Mouse (Mus musculus): ENCODE measurements around the gene Dapl1. TPM values are rescaled to one million over a fixed set of nuclear protein-coding genes. Genes with fewer than 3 reads are reported as not detected.
A peak's percentile ranks its signal among the peaks of the same experiment; 100 is the strongest.

Dapl1 gene
- polyA plus RNA-seq, 1 experiment from 2014 or later = not detected

GRCm38 (mm10) chr2:59441681-59442080, 42.8 kb upstream of the Dapl1 start:
- ATAC-seq (no peak), DNase-seq (no peak)
- Histone ChIP-seq H3K27ac (ENCODE audit: low read depth) (no peak overlapping the region), H3K9ac (replicated peaks) (no peak overlapping the region), H3K4me3 (ENCODE audit: low read depth, low read length) (no peak overlapping the region), H3K27me3 (ENCODE audit: insufficient read depth, low read length) (no peaks in the 10 kb centered on the region), H3K36me3 (replicated peaks; ENCODE audit: insufficient read depth, low read length) (no peaks in the 10 kb centered on the region), H3K9me3 (ENCODE audit: low read length) (no peaks in the 10 kb centered on the region), H3K4me2 (ENCODE audit: low read depth, low read length) (no peak overlapping the region), H3K4me1 (ENCODE audit: insufficient read depth) (peaks cover 3% of the 10 kb centered on the region; the same call in 1 of the 2 replicates)
- TF ChIP-seq CTCF (IDR thresholded peaks at IDR 0.05; ENCODE audit: low read depth) (no peak), EP300 (IDR thresholded peaks at IDR 0.05; ENCODE audit: low read depth) (no peak)
- WGBS (ENCODE audit: insufficient replicate concordance) = 78% methylated on average over 5 of the region's 5 CpGs

- no peak overlapping the region for H3K9ac ChIP-seq (replicated peaks)
- WGBS (ENCODE audit: insufficient replicate concordance) = 70% methylated on average over 6 of the region's 6 CpGs
- ATAC-seq = no peak
- 0 out of 2 replicates have a peak, but pooled peaks cover 5% of the 10 kb centered on the region for H3K4me1 ChIP-seq (ENCODE audit: insufficient read depth)
- no peak overlapping the region for H3K27ac ChIP-seq (ENCODE audit: low read depth)
- TF ChIP-seq CTCF (IDR thresholded peaks at IDR 0.05; ENCODE audit: low read depth) = no peak
- TF ChIP-seq EP300 (IDR thresholded peaks at IDR 0.05; ENCODE audit: low read depth) = no peak
- H3K9me3 ChIP-seq (ENCODE audit: low read length) = no peaks in the 10 kb centered on the region
- H3K36me3 ChIP-seq (replicated peaks; ENCODE audit: insufficient read depth, low read length) = no peaks in the 10 kb centered on the region
- no peak overlapping the region for H3K4me3 ChIP-seq (ENCODE audit: low read depth, low read length)
- no peaks in the 10 kb centered on the region for H3K27me3 ChIP-seq (ENCODE audit: insufficient read depth, low read length)
- no peak overlapping the region for H3K4me2 ChIP-seq (ENCODE audit: low read depth, low read length)
- no peak for DNase-seq
These were observed 37.8 kb upstream of the Dapl1 start for GRCm38 (mm10) chr2:59446671-59447070.

- 55% methylated on average over 2 of the region's 2 CpGs for WGBS (ENCODE audit: insufficient replicate concordance)
- Histone ChIP-seq H3K27ac (ENCODE audit: low read depth) (no peak overlapping the region), H3K27me3 (ENCODE audit: insufficient read depth, low read length) (no peaks in the 10 kb centered on the region), H3K9ac (replicated peaks) (no peak overlapping the region), H3K36me3 (replicated peaks; ENCODE audit: insufficient read depth, low read length) (no peaks in the 10 kb centered on the region), H3K4me3 (ENCODE audit: low read depth, low read length) (no peak overlapping the region), H3K4me2 (ENCODE audit: low read depth, low read length) (no peak overlapping the region), H3K9me3 (ENCODE audit: low read length) (no peaks in the 10 kb centered on the region), H3K4me1 (ENCODE audit: insufficient read depth) (0 out of 2 replicates have a peak, but pooled peaks cover 5% of the 10 kb centered on the region)
- TF ChIP-seq EP300 (IDR thresholded peaks at IDR 0.05; ENCODE audit: low read depth) (no peak), CTCF (IDR thresholded peaks at IDR 0.05; ENCODE audit: low read depth) (no peak)
- ATAC-seq (no peak), DNase-seq (no peak)
These were observed 36.7 kb upstream of the Dapl1 start for GRCm38 (mm10) chr2:59447712-59448111.

GRCm38 (mm10) chr2:59448516-59448915, 35.9 kb upstream of the Dapl1 start:
- no peak overlapping the region for H3K4me3 ChIP-seq (ENCODE audit: low read depth, low read length)
- H3K27me3 ChIP-seq (ENCODE audit: insufficient read depth, low read length) = no peaks in the 10 kb centered on the region
- H3K9ac ChIP-seq (replicated peaks) = no peak overlapping the region
- 78% methylated on average over 3 of the region's 3 CpGs for WGBS (ENCODE audit: insufficient replicate concordance)
- ATAC-seq (no peak), DNase-seq (no peak)
- no peaks in the 10 kb centered on the region for H3K36me3 ChIP-seq (replicated peaks; ENCODE audit: insufficient read depth, low read length)
- TF ChIP-seq EP300 (IDR thresholded peaks at IDR 0.05; ENCODE audit: low read depth) (no peak), CTCF (IDR thresholded peaks at IDR 0.05; ENCODE audit: low read depth) (no peak)
- H3K4me2 ChIP-seq (ENCODE audit: low read depth, low read length) = no peak overlapping the region
- H3K4me1 ChIP-seq (ENCODE audit: insufficient read depth) = 0 out of 2 replicates have a peak, but pooled peaks cover 5% of the 10 kb centered on the region
- no peak overlapping the region for H3K27ac ChIP-seq (ENCODE audit: low read depth)
- no peaks in the 10 kb centered on the region for H3K9me3 ChIP-seq (ENCODE audit: low read length)

- Histone ChIP-seq H3K27me3 (ENCODE audit: insufficient read depth, low read length) (no peaks in the 10 kb centered on the region), H3K36me3 (replicated peaks; ENCODE audit: insufficient read depth, low read length) (no peaks in the 10 kb centered on the region), H3K9ac (replicated peaks) (no peak overlapping the region), H3K27ac (ENCODE audit: low read depth) (no peak overlapping the region), H3K9me3 (ENCODE audit: low read length) (no peaks in the 10 kb centered on the region), H3K4me3 (ENCODE audit: low read depth, low read length) (no peak overlapping the region), H3K4me1 (ENCODE audit: insufficient read depth) (0 out of 2 replicates have a peak, but pooled peaks cover 5% of the 10 kb centered on the region), H3K4me2 (ENCODE audit: low read depth, low read length) (no peak overlapping the region)
- DNase-seq (no peak), ATAC-seq (no peak)
- 61% methylated on average over 4 of the region's 4 CpGs for WGBS (ENCODE audit: insufficient replicate concordance)
- TF ChIP-seq CTCF (IDR thresholded peaks at IDR 0.05; ENCODE audit: low read depth) = no peak
- TF ChIP-seq EP300 (IDR thresholded peaks at IDR 0.05; ENCODE audit: low read depth) = no peak
These were observed 35.5 kb upstream of the Dapl1 start for GRCm38 (mm10) chr2:59448921-59449320.

DNA sequence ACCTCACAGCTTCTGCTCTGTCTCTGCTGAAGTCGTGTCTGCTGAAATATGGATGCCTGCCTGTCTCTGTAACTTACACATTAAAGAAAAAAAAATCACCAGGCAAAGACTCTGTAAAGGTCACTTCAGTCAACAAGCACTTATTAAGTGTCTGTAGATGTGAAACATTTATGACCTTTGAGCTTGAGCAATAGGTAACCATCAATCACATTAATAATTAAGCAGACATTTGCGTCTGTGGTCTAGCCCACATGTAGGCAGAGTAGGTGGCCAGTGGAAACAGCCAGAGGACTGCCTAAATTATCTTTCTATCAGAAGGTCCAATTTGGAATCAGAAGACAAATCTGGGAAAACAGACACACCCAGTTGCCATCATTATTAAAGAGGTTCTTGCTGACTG, 32.8 kb upstream of the Dapl1 start:
- no peak overlapping the region for H3K9ac ChIP-seq (replicated peaks)
- H3K27me3 ChIP-seq (ENCODE audit: insufficient read depth, low read length) = no peaks in the 10 kb centered on the region
- 0 out of 2 replicates have a peak overlapping the region, but pooled peaks have one; percentile 18 for H3K27ac ChIP-seq (ENCODE audit: low read depth)
- H3K4me1 ChIP-seq (ENCODE audit: insufficient read depth) = 0 out of 2 replicates have a peak, but pooled peaks cover 5% of the 10 kb centered on the region
- no peaks in the 10 kb centered on the region for H3K9me3 ChIP-seq (ENCODE audit: low read length)
- ATAC-seq = peak; percentile 84
- no peaks in the 10 kb centered on the region for H3K36me3 ChIP-seq (replicated peaks; ENCODE audit: insufficient read depth, low read length)
- no peak for TF ChIP-seq CTCF (IDR thresholded peaks at IDR 0.05; ENCODE audit: low read depth)
- 58% methylated on average over 2 of the region's 2 CpGs for WGBS (ENCODE audit: insufficient replicate concordance)
- no peak overlapping the region for H3K4me3 ChIP-seq (ENCODE audit: low read depth, low read length)
- H3K4me2 ChIP-seq (ENCODE audit: low read depth, low read length) = no peak overlapping the region
- DNase-seq = no peak

DNA sequence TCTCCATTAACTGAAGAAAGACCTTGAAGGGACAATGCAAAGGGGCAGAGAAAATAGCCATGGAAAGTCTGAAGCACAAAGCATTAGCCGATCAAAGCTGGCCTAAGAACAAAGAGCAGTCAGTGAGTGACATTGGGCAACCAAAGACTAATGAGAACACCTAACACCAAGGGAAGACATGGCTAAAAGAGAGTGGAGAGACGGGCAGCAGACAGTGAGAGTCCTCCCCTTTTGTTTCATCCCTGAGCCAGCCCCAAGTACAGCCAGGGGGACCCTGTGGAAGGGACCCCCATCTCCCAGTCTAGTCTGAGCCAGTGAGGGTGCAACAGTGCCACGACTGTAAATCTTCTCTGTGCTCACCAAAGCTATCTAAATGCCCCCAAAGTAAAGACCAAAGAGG, 32.4 kb upstream of the Dapl1 start:
- H3K9me3 ChIP-seq (ENCODE audit: low read length) = no peaks in the 10 kb centered on the region
- H3K4me3 ChIP-seq (ENCODE audit: low read depth, low read length) = no peak overlapping the region
- H3K4me2 ChIP-seq (ENCODE audit: low read depth, low read length) = no peak overlapping the region
- DNase-seq = no peak
- WGBS (ENCODE audit: insufficient replicate concordance) = 62% methylated on average over 3 of the region's 3 CpGs
- H3K4me1 ChIP-seq (ENCODE audit: insufficient read depth) = 0 out of 2 replicates have a peak, but pooled peaks cover 5% of the 10 kb centered on the region
- TF ChIP-seq CTCF (IDR thresholded peaks at IDR 0.05; ENCODE audit: low read depth) (no peak), EP300 (IDR thresholded peaks at IDR 0.05; ENCODE audit: low read depth) (no peak)
- H3K9ac ChIP-seq (replicated peaks) = no peak overlapping the region
- H3K36me3 ChIP-seq (replicated peaks; ENCODE audit: insufficient read depth, low read length) = no peaks in the 10 kb centered on the region
- H3K27me3 ChIP-seq (ENCODE audit: insufficient read depth, low read length) = no peaks in the 10 kb centered on the region
- H3K27ac ChIP-seq (ENCODE audit: low read depth) = no peak overlapping the region
- no peak for ATAC-seq

Measured in liver, postnatal 0 days (tissue).